Mouse (Mus musculus): ENCODE measurements around the gene Otof. TPM values are rescaled to one million over a fixed set of nuclear protein-coding genes. Genes with fewer than 3 reads are reported as not detected.

Gene Otof
- 0.88 and 0.92 TPM in 2 replicates for polyA plus RNA-seq (2015; fragmentation: Nextera tagmentation; extraction: Ambion mirVana)

GRCm38 (mm10) chr5:30461821-30462220 lies at the start of gene Otof:
Otof (minus strand) TSS chr5:30461932.
- H3K4me2 ChIP-seq: peak within 1 kb of the TSS; percentile 37
- WGBS: 36% methylated on average over 12 of the region's 12 CpGs
- ATAC-seq (ENCODE audit: low read depth): peak; percentile 70
- no peaks in the 10 kb centered on the region for H3K36me3 ChIP-seq
- H3K9me3 ChIP-seq: no peaks in the 10 kb centered on the region
- no peak within 1 kb of the TSS; the same call in 1 of the 2 replicates for H3K4me3 ChIP-seq
- peaks cover 55% of the 10 kb centered on the region for H3K27me3 ChIP-seq
- H3K27ac ChIP-seq (replicated peaks): no peak within 1 kb of the TSS; the same call in 1 of the 2 replicates
- H3K4me1 ChIP-seq (replicated peaks): peaks cover 25% of the 10 kb centered on the region
- H3K9ac ChIP-seq: peak within 1 kb of the TSS; percentile 1; the same call in 1 of the 2 replicates

- WGBS: 69% methylated on average over 7 of the region's 7 CpGs
- H3K27ac ChIP-seq (replicated peaks): no peak overlapping the region
- no peaks in the 10 kb centered on the region for H3K27me3 ChIP-seq
- no peak overlapping the region for H3K4me3 ChIP-seq
- no peaks in the 10 kb centered on the region for H3K9me3 ChIP-seq
- H3K36me3 ChIP-seq: no peaks in the 10 kb centered on the region
- no peak overlapping the region for H3K4me2 ChIP-seq
- ATAC-seq (ENCODE audit: low read depth): no peak
- H3K4me1 ChIP-seq (replicated peaks): no peaks in the 10 kb centered on the region
- H3K9ac ChIP-seq: no peak overlapping the region
Observed at GRCm38 (mm10) chr5:30497299-30497698, 35.6 kb upstream of the Otof start.

GRCm38 (mm10) chr5:30496821-30497220 lies 35.1 kb upstream of the Otof start:
- H3K9me3 ChIP-seq: no peaks in the 10 kb centered on the region
- WGBS: 91% methylated on average over 8 of the region's 8 CpGs
- no peak overlapping the region for H3K27ac ChIP-seq (replicated peaks)
- no peak overlapping the region for H3K9ac ChIP-seq
- no peak for ATAC-seq (ENCODE audit: low read depth)
- H3K4me1 ChIP-seq (replicated peaks): no peaks in the 10 kb centered on the region
- no peak overlapping the region for H3K4me3 ChIP-seq
- H3K4me2 ChIP-seq: no peak overlapping the region
- no peaks in the 10 kb centered on the region for H3K27me3 ChIP-seq
- no peaks in the 10 kb centered on the region for H3K36me3 ChIP-seq

GRCm38 (mm10) chr5:30495288-30495687 lies 33.6 kb upstream of the Otof start:
- ATAC-seq (ENCODE audit: low read depth): no peak
- Histone ChIP-seq H3K9me3 (no peaks in the 10 kb centered on the region), H3K27ac (replicated peaks) (no peak overlapping the region), H3K9ac (no peak overlapping the region), H3K4me3 (no peak overlapping the region), H3K4me2 (no peak overlapping the region), H3K27me3 (no peaks in the 10 kb centered on the region), H3K4me1 (replicated peaks) (no peaks in the 10 kb centered on the region), H3K36me3 (no peaks in the 10 kb centered on the region)
- WGBS: 55% methylated on average over 2 of the region's 2 CpGs

GRCm38 (mm10) chr5:30494606-30495005 lies 32.9 kb upstream of the Otof start:
- ATAC-seq (ENCODE audit: low read depth): no peak
- H3K9me3 ChIP-seq: no peaks in the 10 kb centered on the region
- H3K27me3 ChIP-seq: no peaks in the 10 kb centered on the region
- WGBS: 87% methylated on average over 7 of the region's 7 CpGs
- H3K36me3 ChIP-seq: no peaks in the 10 kb centered on the region
- no peaks in the 10 kb centered on the region for H3K4me1 ChIP-seq (replicated peaks)
- no peak overlapping the region for H3K4me2 ChIP-seq
- no peak overlapping the region for H3K9ac ChIP-seq
- no peak overlapping the region for H3K4me3 ChIP-seq
- no peak overlapping the region for H3K27ac ChIP-seq (replicated peaks)

- ATAC-seq (ENCODE audit: low read depth): no peak
- no peak overlapping the region for H3K9ac ChIP-seq
- 79% methylated on average over 7 of the region's 7 CpGs for WGBS
- H3K4me3 ChIP-seq: no peak overlapping the region
- no peak overlapping the region for H3K4me2 ChIP-seq
- no peaks in the 10 kb centered on the region for H3K27me3 ChIP-seq
- no peaks in the 10 kb centered on the region for H3K4me1 ChIP-seq (replicated peaks)
- H3K27ac ChIP-seq (replicated peaks): no peak overlapping the region
- no peaks in the 10 kb centered on the region for H3K36me3 ChIP-seq
- no peaks in the 10 kb centered on the region for H3K9me3 ChIP-seq
Observed at GRCm38 (mm10) chr5:30493723-30494122, 32.0 kb upstream of the Otof start.

- Histone ChIP-seq H3K9me3 (no peaks in the 10 kb centered on the region), H3K27ac (replicated peaks) (no peak overlapping the region), H3K9ac (no peak overlapping the region), H3K36me3 (no peaks in the 10 kb centered on the region), H3K4me1 (replicated peaks) (no peaks in the 10 kb centered on the region), H3K4me3 (no peak overlapping the region), H3K4me2 (no peak overlapping the region), H3K27me3 (no peaks in the 10 kb centered on the region)
- 81% methylated on average over 5 of the region's 5 CpGs for WGBS
- no peak for ATAC-seq (ENCODE audit: low read depth)
Observed at GRCm38 (mm10) chr5:30490845-30491244, 29.1 kb upstream of the Otof start.

- H3K36me3 ChIP-seq: no peaks in the 10 kb centered on the region
- no peak overlapping the region for H3K9ac ChIP-seq
- H3K4me1 ChIP-seq (replicated peaks): no peaks in the 10 kb centered on the region
- no peaks in the 10 kb centered on the region for H3K27me3 ChIP-seq
- H3K27ac ChIP-seq (replicated peaks): no peak overlapping the region
- ATAC-seq (ENCODE audit: low read depth): no peak
- H3K4me3 ChIP-seq: no peak overlapping the region
- H3K9me3 ChIP-seq: no peaks in the 10 kb centered on the region
- H3K4me2 ChIP-seq: no peak overlapping the region
Observed at GRCm38 (mm10) chr5:30490215-30490614, 28.5 kb upstream of the Otof start.

GRCm38 (mm10) chr5:30485136-30485535 lies 23.4 kb upstream of the Otof start:
- Histone ChIP-seq H3K36me3 (no peaks in the 10 kb centered on the region), H3K4me3 (no peak overlapping the region), H3K27ac (replicated peaks) (no peak overlapping the region), H3K4me1 (replicated peaks) (no peaks in the 10 kb centered on the region), H3K9ac (no peak overlapping the region), H3K9me3 (no peaks in the 10 kb centered on the region), H3K27me3 (no peaks in the 10 kb centered on the region), H3K4me2 (no peak overlapping the region)
- no peak for ATAC-seq (ENCODE audit: low read depth)
- WGBS: 80% methylated on average over 6 of the region's 6 CpGs

GRCm38 (mm10) chr5:30484591-30484990 lies 22.9 kb upstream of the Otof start:
- Histone ChIP-seq H3K9ac (no peak overlapping the region), H3K27ac (replicated peaks) (no peak overlapping the region), H3K9me3 (no peaks in the 10 kb centered on the region), H3K27me3 (no peaks in the 10 kb centered on the region), H3K36me3 (no peaks in the 10 kb centered on the region), H3K4me3 (no peak overlapping the region), H3K4me2 (no peak overlapping the region), H3K4me1 (replicated peaks) (no peaks in the 10 kb centered on the region)
- WGBS: 82% methylated on average over 5 of the region's 5 CpGs
- ATAC-seq (ENCODE audit: low read depth): no peak

- Histone ChIP-seq H3K9ac (no peak overlapping the region), H3K36me3 (no peaks in the 10 kb centered on the region), H3K27ac (replicated peaks) (no peak overlapping the region), H3K4me2 (no peak overlapping the region), H3K4me1 (replicated peaks) (no peaks in the 10 kb centered on the region), H3K4me3 (no peak overlapping the region), H3K27me3 (no peaks in the 10 kb centered on the region), H3K9me3 (no peaks in the 10 kb centered on the region)
- no peak for ATAC-seq (ENCODE audit: low read depth)
- 79% methylated on average over 8 of the region's 8 CpGs for WGBS
Observed at GRCm38 (mm10) chr5:30483533-30483932, 21.8 kb upstream of the Otof start.

- H3K27ac ChIP-seq (replicated peaks): no peak overlapping the region
Observed at GRCm38 (mm10) chr5:30482319-30482718, 20.6 kb upstream of the Otof start.

GRCm38 (mm10) chr5:30476534-30476933 lies 14.8 kb upstream of the Otof start:
- Histone ChIP-seq H3K4me1 (replicated peaks) (peaks cover 2% of the 10 kb centered on the region), H3K27me3 (no peaks in the 10 kb centered on the region; the same call in 1 of the 2 replicates), H3K27ac (replicated peaks) (no peak overlapping the region), H3K36me3 (no peaks in the 10 kb centered on the region), H3K9ac (no peak overlapping the region), H3K4me3 (no peak overlapping the region), H3K9me3 (peaks cover 4% of the 10 kb centered on the region; the same call in 1 of the 2 replicates), H3K4me2 (no peak overlapping the region)
- 41% methylated on average over 10 of the region's 10 CpGs for WGBS
- no peak for ATAC-seq (ENCODE audit: low read depth)

More at GRCm38 (mm10) chr5:30482319-30482718, 20.6 kb upstream of the Otof start:
- 18% methylated on average over 5 of the region's 5 CpGs for WGBS
- peak; percentile 43; the same call in 1 of the 2 replicates for ATAC-seq (ENCODE audit: low read depth)
- Histone ChIP-seq H3K4me3 (no peak overlapping the region), H3K27me3 (no peaks in the 10 kb centered on the region), H3K36me3 (no peaks in the 10 kb centered on the region), H3K4me1 (replicated peaks) (no peaks in the 10 kb centered on the region), H3K9me3 (peaks cover 4% of the 10 kb centered on the region; the same call in 1 of the 2 replicates), H3K4me2 (no peak overlapping the region), H3K9ac (no peak overlapping the region)

Measured in neural tube, embryonic 13.5 days (tissue).